Mouse (Mus musculus) heart, adult 18-20 months (tissue): ENCODE data around the gene Tst. TPM values are rescaled to one million over a fixed set of nuclear protein-coding genes. Genes with fewer than 3 reads are reported as not detected.

Source experiments
- DNase-seq, 2 experiments: peaks; one replicate each; pipeline ENCODE4 v3.0.0; 2021 to 2022; ENCODE audit warnings: mixed read lengths in 1 of 2
- long read RNA-seq, 2 experiments: library from polyadenylated mRNA; stranded (forward); transcript quantifications; one replicate each; pipeline ENCODE4 v2.0.0; 2021
- total RNA-seq, 2 experiments: library from RNA; stranded (reverse); gene quantifications; 2 replicates each; pipeline ENCODE4 v1.2.3; 2021

Tst gene
- total RNA-seq: 10 to 100 TPM; 21.5 to 28.3 TPM
- long read RNA-seq, experiment 1, transcript Tst-201 (2 exons, 1,144 nt): major isoform, 11 of 11 reads
- long read RNA-seq, experiment 1, partial matches to known transcripts: 0 of 11 reads
- long read RNA-seq, experiment 1, other reads (novel, unspliced or antisense): 0 of 11 reads
- long read RNA-seq, experiment 2, transcript Tst-201 (2 exons, 1,144 nt): major isoform, 19 of 20 reads
- long read RNA-seq, experiment 2, partial matches to known transcripts: 1 of 20 reads
- long read RNA-seq, experiment 2, other reads (novel, unspliced or antisense): 0 of 20 reads

DNA sequence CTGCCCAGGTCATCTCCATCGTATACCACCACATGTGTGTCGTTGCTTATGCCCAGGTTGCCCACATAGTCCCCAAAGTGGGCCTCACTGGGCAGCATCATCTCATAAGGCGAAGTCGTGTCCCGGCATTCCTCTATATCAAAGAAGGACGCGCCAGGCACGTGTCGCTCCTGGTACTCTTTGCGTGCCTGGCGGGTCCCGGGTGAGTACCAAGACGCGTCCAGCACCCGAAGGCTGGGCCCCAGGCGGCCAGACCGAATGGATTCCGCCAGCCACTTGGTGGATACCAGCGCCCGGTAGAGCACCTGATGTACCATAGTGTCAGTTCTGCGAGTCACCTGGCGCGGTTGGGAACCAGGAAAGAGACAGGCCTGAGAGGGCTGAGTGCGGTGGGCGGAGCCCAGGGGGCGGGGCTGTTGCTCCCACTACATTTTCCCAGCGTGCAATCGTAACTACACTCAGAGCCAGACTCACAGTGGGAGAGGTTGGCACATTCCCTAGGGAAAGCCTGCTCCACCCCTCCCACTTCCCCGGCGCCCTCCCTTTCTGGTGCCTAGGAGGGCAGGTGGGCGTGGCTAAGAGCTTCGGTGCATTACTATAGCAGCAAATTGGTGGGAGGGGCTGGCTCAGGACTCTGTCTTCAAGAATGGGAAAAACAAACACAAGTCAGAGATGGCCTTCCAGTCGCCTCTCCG is at the start of gene Tst:
Tst (minus strand) TSS at position 391 of the 695 bp plus-strand sequence.
- DNase-seq: peak; percentile 90 to 93

DNA sequence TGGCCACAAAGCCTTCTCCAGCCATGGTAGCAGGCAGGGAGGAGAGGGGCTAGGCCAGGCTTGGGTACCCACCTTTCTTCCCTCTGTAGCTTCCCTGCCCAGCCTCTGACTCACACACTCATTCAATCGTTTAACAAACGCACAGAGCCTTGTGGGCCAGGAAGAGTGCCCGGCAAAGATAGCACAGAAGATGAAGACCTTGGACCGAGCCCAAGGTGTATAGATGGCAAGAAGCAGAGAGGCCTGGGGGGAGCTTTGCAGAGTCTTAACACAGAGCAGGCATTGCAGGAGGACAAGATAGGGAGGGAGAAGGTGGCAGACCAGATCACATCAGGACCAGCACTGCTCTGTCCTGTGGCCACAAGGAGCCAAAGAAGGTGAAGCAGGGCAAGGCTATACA is 49.5 kb upstream of the Tst start:
- DNase-seq: no peak

DNA sequence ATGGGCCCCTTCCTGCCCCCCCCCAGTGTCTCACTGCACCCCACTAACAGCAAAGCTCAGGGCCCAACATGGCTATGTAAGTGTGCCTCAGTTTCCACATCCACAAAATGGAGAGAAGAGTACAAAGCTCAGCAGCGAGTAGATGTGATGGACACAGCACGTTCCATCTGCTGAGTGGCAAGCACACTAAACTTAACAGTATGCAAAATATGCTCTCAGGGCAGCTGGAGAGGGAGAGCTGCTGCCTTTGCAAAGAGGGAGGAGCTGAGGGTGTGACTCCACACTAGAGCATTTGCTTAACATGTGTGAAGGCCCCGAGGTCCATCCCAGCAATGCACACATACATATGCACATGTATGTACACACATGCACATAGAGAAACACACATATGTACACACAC is 47.2 kb upstream of the Tst start:
- no peak for DNase-seq

DNA sequence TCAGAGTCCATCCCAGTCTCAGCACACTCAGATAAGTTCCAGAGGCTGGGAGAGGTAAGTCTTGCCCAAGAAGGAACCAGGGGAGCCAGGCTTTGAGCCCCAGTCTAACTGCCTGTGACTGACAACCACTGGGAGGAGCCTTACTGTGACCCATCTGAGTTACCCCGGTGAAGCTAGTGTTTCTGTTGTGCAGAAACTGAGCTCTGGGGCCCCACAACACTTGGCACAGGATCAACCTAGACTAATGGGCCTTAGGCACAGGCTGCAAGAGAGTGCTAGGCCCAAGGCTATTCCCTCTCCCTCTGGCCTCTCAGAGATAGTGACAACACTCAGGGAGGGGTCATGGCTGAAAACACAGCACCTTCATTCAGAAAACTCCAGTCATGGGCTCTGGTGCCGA is 45.5 kb upstream of the Tst start:
- DNase-seq: no peak

DNA sequence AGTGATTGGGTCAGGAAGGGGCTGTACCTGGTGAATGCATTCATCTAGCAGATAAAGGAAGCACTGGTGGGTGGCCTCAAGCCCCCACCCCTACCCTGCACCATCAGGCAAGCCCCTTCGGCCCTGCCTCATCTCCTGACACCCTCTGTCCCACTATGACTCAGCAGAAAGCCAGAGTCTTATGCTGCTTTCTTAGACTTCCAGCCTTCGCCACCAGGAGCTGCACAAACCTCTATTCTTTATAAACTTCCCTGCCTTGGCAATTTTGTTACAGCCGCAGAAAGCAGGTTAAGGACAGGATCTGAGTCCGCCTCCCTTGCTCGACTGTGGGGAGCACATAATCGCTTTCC is 44.7 kb upstream of the Tst start:
- no peak for DNase-seq

DNA sequence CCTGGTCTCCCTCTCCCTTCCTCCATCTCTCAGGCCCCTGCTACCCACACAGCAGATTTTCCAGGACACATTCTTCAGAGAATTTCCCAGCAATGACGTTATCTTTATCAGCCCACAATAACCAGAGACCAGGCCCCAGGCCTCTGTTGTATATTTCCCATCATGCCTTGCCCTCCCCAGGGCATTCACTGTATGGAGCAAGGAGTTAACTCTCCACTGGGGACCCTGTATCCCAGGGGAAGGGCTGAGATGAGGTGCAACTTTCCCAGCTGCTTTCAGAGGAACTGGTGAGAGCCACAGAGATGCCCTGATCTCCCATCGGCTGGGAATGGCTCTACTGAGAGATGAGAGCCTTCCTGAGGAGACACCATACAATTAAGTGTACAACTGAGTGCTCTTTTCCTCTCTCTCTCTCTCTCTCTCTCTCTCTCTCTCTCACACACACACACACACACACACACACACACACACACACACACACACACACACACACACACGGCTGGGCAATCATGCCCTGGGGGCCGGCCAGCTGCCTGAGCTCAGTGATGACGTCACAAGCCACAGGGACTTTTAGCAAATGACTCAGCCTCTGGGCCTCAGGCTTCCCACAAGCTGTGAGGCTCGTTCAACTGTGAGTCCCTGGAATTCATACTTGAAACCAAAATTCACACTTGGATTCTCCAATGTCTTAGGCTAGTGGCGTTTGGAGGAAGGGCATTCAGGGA is 44.1 kb upstream of the Tst start:
- peak; percentile 68 to 75 for DNase-seq

DNA sequence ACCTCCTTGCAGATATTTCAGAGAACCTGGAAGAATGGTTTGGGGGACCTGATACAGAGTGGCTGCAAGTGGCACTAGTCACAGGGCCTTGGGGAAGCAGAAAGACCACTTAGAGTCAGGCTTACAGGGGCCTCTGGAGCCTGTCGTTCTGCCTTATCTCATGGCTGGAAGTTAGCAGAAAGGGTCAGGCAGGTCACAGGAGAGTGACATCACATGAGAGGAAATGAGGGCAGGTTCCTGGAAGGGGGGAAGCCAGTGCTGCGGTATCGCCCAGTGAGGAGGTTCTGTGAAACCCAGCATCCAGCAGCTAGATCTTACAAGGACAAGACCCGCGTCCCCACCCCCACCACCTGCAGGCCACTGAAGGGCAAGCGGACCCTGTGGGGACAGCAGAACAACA is 43.4 kb upstream of the Tst start:
- DNase-seq: peak; percentile 39 to 53

DNA sequence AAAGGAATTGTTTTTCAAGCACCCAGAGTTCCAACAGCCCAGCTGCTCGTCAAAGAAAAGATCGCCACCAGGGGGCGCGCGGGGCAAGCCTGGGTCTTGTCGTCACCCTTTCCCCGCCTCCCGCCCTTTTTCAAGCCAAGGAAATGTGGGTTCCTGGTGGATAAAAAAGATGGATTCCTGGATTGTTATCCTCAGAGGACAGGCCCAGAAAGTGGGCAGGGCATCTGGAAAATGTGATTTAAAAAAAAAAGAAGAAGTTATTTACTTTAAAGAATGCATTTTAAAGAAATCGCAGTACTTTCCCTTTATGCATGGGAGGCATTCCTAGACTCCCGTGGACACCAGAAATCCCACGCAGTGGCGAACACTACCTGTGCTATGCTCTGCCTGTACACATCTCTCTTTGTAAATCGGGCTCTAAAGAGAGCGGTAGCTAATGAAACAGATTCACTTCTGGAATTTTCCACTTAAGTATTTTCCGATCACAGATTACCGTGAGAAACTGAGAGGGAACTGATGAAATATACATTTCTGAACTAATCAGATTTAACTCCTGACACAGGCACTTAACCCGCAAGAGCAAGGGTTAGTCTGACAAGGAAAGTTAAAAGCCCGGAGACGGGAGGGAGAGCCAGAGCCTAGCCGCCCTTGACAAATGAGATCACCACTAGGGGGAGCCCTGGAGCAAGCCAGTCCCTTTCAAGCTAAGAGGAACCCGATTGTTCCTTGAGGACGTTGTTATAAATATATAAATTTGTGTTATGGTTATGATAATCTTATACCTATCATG is 42.2 kb upstream of the Tst start:
- DNase-seq: peak; percentile 93 to 99

DNA sequence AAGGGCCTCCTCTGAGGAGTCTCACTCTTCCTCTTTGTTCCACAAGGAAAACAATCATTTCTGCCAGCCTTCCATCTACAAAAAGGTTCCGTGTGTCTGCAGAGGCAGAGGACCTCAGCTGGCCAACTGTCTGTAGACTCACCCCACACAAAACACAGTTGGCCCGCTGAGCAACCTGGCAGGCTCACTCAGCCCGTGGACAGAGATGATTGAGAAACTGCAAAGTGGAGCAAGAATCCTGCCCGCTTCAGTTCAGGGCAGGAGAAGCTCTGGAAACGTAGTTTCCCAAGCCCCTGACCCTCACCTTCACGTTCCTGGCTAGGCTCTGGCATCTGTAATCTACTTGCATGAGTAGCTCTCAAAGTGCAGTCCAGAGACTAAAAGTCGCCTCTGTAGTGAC is 41.4 kb upstream of the Tst start:
- DNase-seq: peak; percentile 42 to 52

DNA sequence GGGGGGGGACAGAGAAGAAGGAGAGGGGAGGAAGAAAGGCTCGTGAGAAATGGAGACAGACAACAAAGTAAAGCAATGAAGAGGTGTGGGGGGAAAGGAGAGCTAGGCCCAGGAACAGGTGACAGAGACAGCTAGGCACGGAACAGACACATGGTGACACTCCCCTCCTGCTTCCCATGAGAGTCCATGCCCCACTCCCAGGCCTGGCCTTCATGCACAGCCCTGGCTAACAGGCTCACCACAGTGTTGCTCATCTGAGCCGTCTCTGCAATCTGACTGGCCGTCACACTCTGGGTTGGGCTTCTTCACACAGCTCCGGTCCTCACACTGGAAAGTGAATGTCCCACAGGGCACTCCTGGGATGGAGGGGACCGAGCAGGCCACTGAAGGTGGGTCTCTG is 38.1 kb upstream of the Tst start:
- DNase-seq: no peak

DNA sequence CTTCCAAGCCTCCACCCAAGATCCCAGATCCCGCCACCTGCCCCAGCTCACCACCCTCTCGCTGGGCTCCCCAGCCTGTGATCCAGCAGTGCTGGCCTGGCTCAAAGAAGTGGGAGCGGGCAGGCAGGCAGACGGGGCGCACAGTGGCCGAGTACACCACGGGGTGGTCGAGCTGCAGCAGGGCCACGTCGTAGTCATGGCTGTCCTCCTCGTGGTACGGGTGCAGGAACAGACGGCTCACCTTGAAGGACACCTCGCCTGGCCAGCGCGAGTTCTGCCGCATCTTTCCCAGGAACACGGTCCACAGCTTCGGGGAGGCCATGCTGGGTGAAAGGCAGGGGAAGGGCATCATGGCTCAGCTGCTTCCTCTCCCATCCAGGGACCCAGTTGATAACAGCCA is 36.5 kb upstream of the Tst start:
- no peak for DNase-seq

DNA sequence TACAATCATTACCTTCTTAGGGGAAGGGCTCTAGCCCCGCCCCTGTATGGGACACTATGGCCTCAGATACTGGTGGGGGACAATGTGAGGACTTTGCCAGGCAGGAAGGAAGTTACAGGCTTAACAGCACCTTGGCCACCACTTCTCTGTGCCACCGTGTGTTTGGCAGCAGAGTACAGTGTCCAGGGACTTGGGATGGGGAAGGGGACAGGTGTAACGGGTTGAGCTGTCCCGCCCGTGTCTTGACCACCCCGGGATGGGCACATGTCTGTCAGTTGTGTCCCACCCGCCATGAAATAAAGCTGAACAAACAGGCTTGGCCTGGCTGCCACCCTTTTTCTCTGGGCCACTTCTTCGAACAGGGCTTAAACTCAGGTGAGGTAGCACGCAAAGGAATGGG is 33.3 kb upstream of the Tst start:
- DNase-seq: no peak

DNA sequence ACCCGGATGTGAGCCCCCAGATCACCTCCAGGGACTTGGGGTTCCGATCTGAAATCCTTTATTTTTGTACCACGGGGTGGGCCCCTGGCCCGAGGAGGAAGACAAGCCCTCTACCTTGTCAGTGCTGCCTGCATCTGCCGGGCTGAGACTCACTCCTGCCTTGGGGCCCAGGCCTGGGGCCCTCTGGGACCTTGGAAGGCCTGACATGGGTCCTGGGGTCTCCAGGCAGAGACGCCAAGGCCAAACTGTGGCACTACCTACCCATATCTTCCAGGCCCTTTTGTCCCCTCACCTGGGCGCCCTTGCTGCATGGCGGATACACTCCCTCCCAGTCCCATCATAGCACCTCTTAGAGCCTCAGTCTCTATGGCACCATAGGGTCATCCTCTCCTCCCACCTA is 32.8 kb upstream of the Tst start:
- no peak for DNase-seq

DNA sequence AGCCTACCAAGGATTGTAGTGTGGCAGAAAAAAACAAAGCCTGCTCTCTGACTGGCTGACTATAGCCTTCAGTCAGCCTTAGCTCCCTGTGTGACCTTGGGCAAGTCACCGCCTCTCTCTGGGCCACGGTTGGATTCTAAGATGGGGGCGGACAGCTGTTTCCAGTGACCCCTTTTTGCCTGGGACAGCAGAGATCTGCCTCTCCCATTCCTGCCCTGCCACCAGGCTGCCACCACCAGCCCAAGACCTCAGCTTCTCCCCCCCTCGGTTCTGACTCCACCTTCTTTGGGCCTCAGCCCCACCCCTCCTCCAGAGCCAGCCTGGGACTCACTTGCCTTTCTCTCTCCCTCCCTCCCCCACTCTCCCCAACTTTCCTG is 32.3 kb upstream of the Tst start:
- no peak for DNase-seq

DNA sequence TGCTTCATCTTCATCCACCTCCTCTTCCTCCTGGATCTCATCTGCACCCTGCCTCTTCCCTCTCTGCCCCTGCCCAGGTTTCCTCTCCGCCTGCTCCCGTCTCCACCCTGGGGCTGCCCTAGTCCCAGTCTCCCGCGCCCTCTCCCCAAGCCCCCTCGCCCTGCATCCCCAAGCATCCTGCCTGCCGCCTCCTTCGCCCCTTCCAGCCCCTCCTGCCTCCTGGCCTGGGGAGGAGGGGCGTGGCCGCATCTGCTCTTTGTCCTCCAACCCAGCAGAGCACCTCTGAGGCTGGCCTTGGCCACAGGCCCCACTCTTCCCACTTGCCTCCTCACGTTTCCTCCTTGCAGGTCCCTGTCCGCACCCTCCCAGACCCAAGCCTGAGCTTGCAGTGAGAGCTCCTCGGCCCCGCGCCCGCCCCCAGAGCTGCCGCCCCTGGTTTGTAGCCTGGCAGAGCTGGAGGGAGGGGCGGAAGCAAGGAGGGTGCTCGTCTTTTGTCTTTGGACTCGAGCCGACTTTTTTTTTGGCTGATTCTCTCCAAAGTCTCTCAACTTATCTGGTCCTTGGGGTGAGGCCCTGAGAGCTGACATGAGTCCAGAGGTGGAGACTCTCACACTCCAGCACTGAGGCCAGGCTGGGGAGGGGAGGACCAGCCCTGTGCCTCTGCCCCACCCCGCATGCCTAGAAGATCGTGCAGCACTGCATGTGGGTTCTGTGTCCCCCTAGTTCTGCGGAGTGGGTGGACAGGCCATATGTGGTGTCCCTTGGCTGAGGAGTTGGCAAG is 31.7 kb upstream of the Tst start:
- DNase-seq: peak; percentile 75 to 84

DNA sequence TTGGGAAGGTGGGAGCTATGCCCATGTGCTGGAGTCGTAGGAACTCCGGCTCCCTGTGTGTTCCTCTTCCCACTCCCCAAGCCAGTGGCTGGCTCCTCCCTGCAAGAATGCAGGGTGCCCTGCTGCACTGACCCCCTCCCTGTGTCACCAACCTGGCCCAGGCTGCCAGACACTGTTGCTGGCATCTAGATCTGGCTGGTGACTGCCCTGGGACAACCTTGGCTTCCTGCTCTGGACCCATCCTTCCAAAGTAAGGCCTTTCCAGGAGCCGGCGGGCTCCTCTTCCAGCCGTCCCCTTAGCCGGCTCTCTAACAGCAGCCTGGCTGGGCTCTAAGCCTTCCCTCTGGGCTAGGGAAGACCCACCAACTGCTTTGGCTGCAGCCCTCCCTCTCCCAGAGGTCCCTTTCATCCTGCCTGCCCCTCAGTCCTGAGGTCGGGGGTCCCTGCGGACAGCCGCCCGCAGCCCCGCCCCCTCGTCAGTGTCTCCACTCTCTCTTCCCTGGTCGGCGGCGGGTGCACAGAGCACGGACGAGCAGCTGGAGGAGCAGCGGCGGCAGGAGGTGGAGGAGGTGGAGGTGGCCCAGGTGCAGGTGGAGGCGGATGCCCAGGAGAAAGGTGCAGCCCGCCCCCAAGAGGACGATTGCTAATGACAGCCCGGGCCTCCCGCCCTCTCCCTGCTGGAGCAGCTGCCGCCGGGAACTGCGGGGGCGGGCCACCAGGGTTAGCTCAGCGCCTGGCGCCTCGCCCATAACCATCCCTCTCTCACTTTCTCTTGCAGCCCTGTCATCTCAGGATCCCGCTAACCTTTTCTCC is 30.9 kb upstream of the Tst start:
- peak; percentile 88 to 91 for DNase-seq

DNA sequence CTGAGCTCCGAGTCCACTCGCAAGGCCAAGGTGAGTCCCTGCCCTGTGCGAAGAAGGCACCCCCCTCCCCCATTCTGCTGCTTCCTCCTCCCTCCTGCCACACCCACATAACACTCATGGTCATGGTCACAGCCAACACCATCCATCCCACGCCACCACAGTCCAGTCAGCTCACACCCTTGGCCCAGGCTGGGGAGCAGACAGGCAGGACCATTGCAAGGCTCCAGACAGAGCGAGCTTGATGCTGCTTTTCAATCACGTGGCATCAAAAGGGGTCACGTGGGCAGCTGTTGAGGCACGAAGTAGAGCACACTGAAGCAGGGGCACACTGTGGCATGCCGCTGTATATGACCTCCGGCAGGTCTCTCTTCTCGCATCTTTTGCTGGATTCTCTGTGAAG is 30.0 kb upstream of the Tst start:
- DNase-seq: no peak

DNA sequence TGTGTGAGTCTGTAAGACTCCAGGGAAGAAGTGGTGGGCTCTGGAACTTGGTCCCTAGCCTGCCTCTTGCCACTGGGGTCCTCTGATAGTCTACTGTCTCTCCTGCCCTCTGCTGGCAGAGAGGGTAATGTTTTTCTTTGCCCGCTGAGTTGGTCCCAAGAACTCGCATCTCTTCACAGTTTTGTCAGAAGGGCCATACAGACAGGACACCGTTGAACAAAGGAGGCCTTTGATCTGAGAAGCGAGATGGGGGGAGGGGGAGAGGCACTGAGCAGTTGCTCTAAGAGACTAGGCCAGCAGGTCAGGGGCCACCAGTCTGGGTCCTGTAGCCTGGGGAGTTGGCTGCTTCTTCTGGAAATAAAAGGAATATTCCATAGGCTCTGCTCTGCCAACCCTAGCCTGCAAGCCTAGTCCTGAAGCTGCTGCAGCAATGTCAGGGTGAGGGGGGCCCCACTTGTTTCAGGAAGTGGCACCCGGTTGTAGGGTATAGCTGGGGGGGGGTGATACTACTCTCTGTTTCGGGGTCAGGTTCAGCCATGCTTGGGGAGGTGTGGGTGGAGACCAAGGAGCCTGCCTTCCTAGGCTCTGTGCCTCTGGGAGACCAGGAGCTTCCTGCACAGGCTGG is 29.3 kb upstream of the Tst start:
- peak in 1 of 2 experiments; percentile 41 for DNase-seq

DNA sequence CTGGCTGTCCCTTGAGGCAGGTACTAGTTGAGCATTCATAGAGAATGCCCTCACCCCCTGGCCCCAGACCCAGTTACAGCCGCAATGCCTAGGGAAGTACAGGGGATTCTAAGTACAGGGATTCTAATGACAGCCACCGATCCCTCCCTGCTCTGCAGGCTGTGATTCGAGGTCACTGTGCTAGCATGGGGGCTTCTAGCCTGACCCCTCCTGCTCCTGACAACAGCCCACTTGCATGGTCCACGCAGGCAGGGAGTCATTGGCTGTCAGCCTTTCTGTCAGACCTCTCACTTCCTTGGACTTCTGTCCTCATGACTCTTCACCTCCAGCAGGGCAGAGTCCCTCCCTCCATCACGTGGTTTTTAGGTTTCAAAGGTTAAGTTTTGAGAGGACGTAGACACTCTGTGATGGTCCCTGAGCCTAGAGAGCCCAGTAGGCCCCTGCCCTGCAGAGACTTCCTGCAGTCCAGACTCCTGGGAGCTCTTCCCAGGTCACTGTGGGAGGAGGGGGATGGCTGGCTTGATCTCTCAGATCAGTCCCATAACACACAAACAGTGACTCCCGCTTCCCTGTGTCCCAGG is 25.9 kb upstream of the Tst start:
- no peak for DNase-seq

DNA sequence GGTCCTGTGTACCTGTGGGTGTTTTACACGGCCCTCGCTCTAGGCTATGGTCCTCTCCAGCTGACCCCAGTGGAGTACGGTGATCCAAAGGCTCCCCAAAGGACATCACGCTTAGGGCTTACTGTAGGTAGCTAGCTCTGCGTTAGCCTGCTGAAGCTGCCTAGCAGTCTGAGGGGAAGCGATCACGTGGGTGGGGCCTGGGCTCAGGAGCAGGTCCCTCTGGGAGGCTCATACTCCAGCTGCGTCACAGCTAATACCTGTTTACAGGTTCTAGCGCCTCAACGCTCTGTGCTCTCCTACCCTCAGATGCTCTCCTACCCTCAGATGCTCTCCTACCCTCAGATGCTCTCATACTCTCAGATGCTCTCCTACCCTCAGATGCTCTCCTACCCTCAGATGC is 25.2 kb upstream of the Tst start:
- DNase-seq: no peak
